Mouse (Mus musculus): ENCODE data around the gene Gm49333. TPM values are rescaled to one million over a fixed set of nuclear protein-coding genes. Genes with fewer than 3 reads are reported as not detected.
A peak's percentile ranks its signal among the peaks of the same experiment; 100 is the strongest.

Gm49333 gene
- total and polyA plus RNA-seq, 3 experiments, result 0.10 to 0.43 TPM; not detected in 1

GRCm38 (mm10) chr16:20621991-20622685 lies 10.7 kb downstream of the Gm49333 start:
- H3K79me2 ChIP-seq (replicated peaks; ENCODE audit: control insufficient read depth, insufficient read depth, low read length), result no peaks in the 10 kb centered on the region
- intact Hi-C loops (cut with DNase I), result loop anchor here (2.0 kb wide), 1 partner anchor 29 kb away; the partner anchor contains the start of gene Psmd2
- H3K4me3 ChIP-seq, result peak overlapping the region; percentile 56
- H3K36me3 ChIP-seq (ENCODE audit: control insufficient read depth, insufficient read depth, low read length), result no peaks in the 10 kb centered on the region
- peaks cover 1% of the 10 kb centered on the region; the same call in 1 of the 2 replicates for H3K4me1 ChIP-seq (ENCODE audit: control insufficient read depth, insufficient read depth, low read length)
- peak; percentile 75 to 78 for DNase-seq
- 0% methylated on average over 37 of the region's 37 CpGs for WGBS
- H3K27ac ChIP-seq, result no peak overlapping the region
- TF ChIP-seq CTCF (IDR thresholded peaks at IDR 0.05), result no peak
- no peak for TF ChIP-seq EP300 (IDR thresholded peaks at IDR 0.05; ENCODE audit: insufficient read depth, low read depth, low read length)
- TF ChIP-seq POLR2A (IDR thresholded peaks at IDR 0.05; ENCODE audit: insufficient read depth, low read depth, low read length), result no peak
- peak overlapping the region; percentile 72; the same call in 1 of the 2 replicates for H3K9ac ChIP-seq (ENCODE audit: low read depth, low read length)
- no peaks in the 10 kb centered on the region for H3K27me3 ChIP-seq (ENCODE audit: control insufficient read depth, insufficient read depth, low read length)

DNA sequence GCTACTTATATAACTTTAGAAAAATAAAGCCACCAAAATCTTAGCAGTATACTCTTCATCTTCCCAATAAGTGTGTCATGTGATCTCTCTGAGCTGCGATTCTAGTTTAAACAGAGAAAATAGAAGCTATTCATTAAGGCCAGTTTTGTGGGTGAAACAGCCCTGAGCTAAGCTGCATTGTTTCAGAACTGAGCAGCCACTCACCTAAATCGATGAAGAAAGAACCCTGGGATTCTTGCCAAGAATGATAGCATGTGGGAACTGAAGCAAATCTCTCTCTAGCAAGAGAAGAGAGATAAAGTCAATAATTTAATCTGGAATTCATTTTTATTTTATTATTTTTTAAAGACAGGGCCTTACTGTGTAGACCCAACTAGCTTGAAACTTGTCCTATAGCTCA lies 11.8 kb downstream of the Gm49333 start:
- Histone ChIP-seq H3K36me3 (ENCODE audit: control insufficient read depth, insufficient read depth, low read length) (no peaks in the 10 kb centered on the region), H3K27ac (no peak overlapping the region), H3K9ac (ENCODE audit: low read depth, low read length) (no peak overlapping the region), H3K27me3 (ENCODE audit: control insufficient read depth, insufficient read depth, low read length) (no peaks in the 10 kb centered on the region), H3K4me3 (no peak overlapping the region), H3K79me2 (replicated peaks; ENCODE audit: control insufficient read depth, insufficient read depth, low read length) (no peaks in the 10 kb centered on the region), H3K4me1 (ENCODE audit: control insufficient read depth, insufficient read depth, low read length) (peaks cover 1% of the 10 kb centered on the region; the same call in 1 of the 2 replicates)
- intact Hi-C loops (cut with DNase I), result loop anchor here (2.0 kb wide), 1 partner anchor 28 kb away; the partner anchor contains the start of gene Psmd2
- TF ChIP-seq EP300 (IDR thresholded peaks at IDR 0.05; ENCODE audit: insufficient read depth, low read depth, low read length), result no peak
- TF ChIP-seq POLR2A (IDR thresholded peaks at IDR 0.05; ENCODE audit: insufficient read depth, low read depth, low read length), result no peak
- no peak for TF ChIP-seq CTCF (IDR thresholded peaks at IDR 0.05)
- DNase-seq, result no peak
- 54% methylated on average over 2 of the region's 2 CpGs for WGBS

- 64% methylated on average over 11 of the region's 11 CpGs for WGBS
- H3K79me2 ChIP-seq (replicated peaks; ENCODE audit: control insufficient read depth, insufficient read depth, low read length), result no peaks in the 10 kb centered on the region
- H3K27me3 ChIP-seq (ENCODE audit: control insufficient read depth, insufficient read depth, low read length), result peaks cover 5% of the 10 kb centered on the region
- no peak overlapping the region for H3K4me3 ChIP-seq
- no peak overlapping the region for H3K27ac ChIP-seq
- no peak for DNase-seq
- no peak overlapping the region for H3K9ac ChIP-seq (ENCODE audit: low read depth, low read length)
- intact Hi-C loops (cut with DNase I), result no loop called here
- no peaks in the 10 kb centered on the region for H3K4me1 ChIP-seq (ENCODE audit: control insufficient read depth, insufficient read depth, low read length)
- TF ChIP-seq POLR2A (IDR thresholded peaks at IDR 0.05; ENCODE audit: insufficient read depth, low read depth, low read length) (no peak), CTCF (IDR thresholded peaks at IDR 0.05) (no peak), EP300 (IDR thresholded peaks at IDR 0.05; ENCODE audit: insufficient read depth, low read depth, low read length) (no peak)
- H3K36me3 ChIP-seq (ENCODE audit: control insufficient read depth, insufficient read depth, low read length), result no peaks in the 10 kb centered on the region
Measured at GRCm38 (mm10) chr16:20628871-20629391, 17.5 kb downstream of the Gm49333 start.

- DNase-seq, result peak; percentile 16 to 43
- Histone ChIP-seq H3K9ac (ENCODE audit: low read depth, low read length) (peak within 1 kb of the TSS; percentile 38), H3K4me1 (ENCODE audit: control insufficient read depth, insufficient read depth, low read length) (no peaks in the 10 kb centered on the region), H3K27me3 (ENCODE audit: control insufficient read depth, insufficient read depth, low read length) (peaks cover 5% of the 10 kb centered on the region), H3K79me2 (replicated peaks; ENCODE audit: control insufficient read depth, insufficient read depth, low read length) (no peaks in the 10 kb centered on the region), H3K36me3 (ENCODE audit: control insufficient read depth, insufficient read depth, low read length) (no peaks in the 10 kb centered on the region), H3K4me3 (peak within 1 kb of the TSS; percentile 41; the same call in 1 of the 2 replicates), H3K27ac (no peak within 1 kb of the TSS)
- 9% methylated on average over 54 of the region's 54 CpGs for WGBS
- intact Hi-C loops (cut with DNase I), result no loop called here
- TF ChIP-seq EP300 (IDR thresholded peaks at IDR 0.05; ENCODE audit: insufficient read depth, low read depth, low read length) (no peak), POLR2A (IDR thresholded peaks at IDR 0.05; ENCODE audit: insufficient read depth, low read depth, low read length) (no peak), CTCF (IDR thresholded peaks at IDR 0.05) (no peak)
Measured at GRCm38 (mm10) chr16:20629731-20630634, 18.6 kb downstream of the Gm49333 start, which contains the start of gene Ece2. Ece2 (plus strand) TSS chr16:20629828.

DNA sequence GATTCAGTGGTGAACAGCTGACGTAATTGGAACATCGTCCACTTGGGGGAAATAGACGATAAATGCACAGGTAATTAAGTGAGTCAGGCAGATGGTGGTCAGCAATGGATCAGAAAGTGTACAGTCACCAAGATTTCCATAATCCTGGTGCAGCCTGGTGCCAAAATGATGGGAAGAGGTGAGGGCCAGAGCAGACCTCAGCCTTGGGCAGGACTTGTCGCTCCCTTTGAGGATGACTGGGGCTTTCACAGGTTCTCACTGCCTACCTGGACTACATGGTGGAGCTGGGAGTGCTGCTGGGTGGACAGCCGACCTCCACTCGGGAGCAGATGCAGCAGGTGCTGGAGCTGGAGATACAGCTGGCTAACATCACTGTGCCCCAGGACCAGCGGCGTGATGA lies 26.0 kb downstream of the Gm49333 start:
- no peak for DNase-seq
- no peak overlapping the region for H3K9ac ChIP-seq (ENCODE audit: low read depth, low read length)
- no peak overlapping the region for H3K27ac ChIP-seq
- no peaks in the 10 kb centered on the region for H3K36me3 ChIP-seq (ENCODE audit: control insufficient read depth, insufficient read depth, low read length)
- H3K4me3 ChIP-seq, result no peak overlapping the region
- intact Hi-C loops (cut with DNase I), result no loop called here
- 77% methylated on average over 8 of the region's 8 CpGs for WGBS
- TF ChIP-seq CTCF (IDR thresholded peaks at IDR 0.05) (no peak), POLR2A (IDR thresholded peaks at IDR 0.05; ENCODE audit: insufficient read depth, low read depth, low read length) (no peak), EP300 (IDR thresholded peaks at IDR 0.05; ENCODE audit: insufficient read depth, low read depth, low read length) (no peak)
- H3K4me1 ChIP-seq (ENCODE audit: control insufficient read depth, insufficient read depth, low read length), result no peaks in the 10 kb centered on the region
- H3K27me3 ChIP-seq (ENCODE audit: control insufficient read depth, insufficient read depth, low read length), result no peaks in the 10 kb centered on the region
- H3K79me2 ChIP-seq (replicated peaks; ENCODE audit: control insufficient read depth, insufficient read depth, low read length), result no peaks in the 10 kb centered on the region

Measured in heart, adult 2 months (tissue).